Mouse (Mus musculus): ENCODE results near the gene Cttnbp2.

- TF ChIP-seq TCF12 (IDR thresholded peaks at IDR 0.05; ENCODE audit: insufficient read depth, poor library complexity, severe bottlenecking) (no peak), E2F4 (IDR thresholded peaks at IDR 0.05; ENCODE audit: insufficient read depth) (no peak), CEBPB (IDR thresholded peaks at IDR 0.05; ENCODE audit: insufficient read depth, poor library complexity, severe bottlenecking) (no peak), POLR2AphosphoS2 (IDR thresholded peaks at IDR 0.05; ENCODE audit: insufficient read length, low read depth) (no peak), POLR2A (IDR thresholded peaks at IDR 0.05; ENCODE audit: insufficient read length, low read depth) (no peak), MAX (IDR thresholded peaks at IDR 0.05; ENCODE audit: low read depth) (no peak), MYOG (IDR thresholded peaks at IDR 0.05; ENCODE audit: control insufficient read depth in 1 of 3, insufficient read depth in 1 of 3, insufficient read length in 2 of 3, low read depth in 2 of 3) (no peak), REST (IDR thresholded peaks at IDR 0.05; ENCODE audit: insufficient read depth, insufficient read length) (no peak), USF1 (IDR thresholded peaks at IDR 0.05; ENCODE audit: low read depth) (no peak)
Observed at GRCm38 (mm10) chr6:18349153-18349858, 165.3 kb downstream of the Cttnbp2 start.

All from myocyte (in vitro differentiated cells).